Mouse (Mus musculus) myocyte (in vitro differentiated cells): Measurements from ENCODE around the gene Rpl31.

ENCODE experiments used
- E2F4 ChIP-seq: IDR thresholded peaks from one replicate; pipeline ENCODE4 v1.6.1; 2011; ENCODE audit warnings: mild to moderate bottlenecking, control low read depth, moderate library complexity; ENCODE audit not compliant: insufficient read depth
- MAX ChIP-seq: IDR thresholded peaks from one replicate; pipeline ENCODE4 v1.6.1; 2011; ENCODE audit warnings: low read depth, mild to moderate bottlenecking, control low read depth
- MYOD1 ChIP-seq, 3 experiments: IDR thresholded peaks; one replicate each; pipeline ENCODE4 v1.6.1; 2011; ENCODE audit warnings: control low read depth in 2 of 3, low read depth in 2 of 3, mild to moderate bottlenecking in 2 of 3, moderate library complexity in 1 of 3; ENCODE audit not compliant: insufficient read length in 2 of 3, control insufficient read depth in 1 of 3
- MYOG ChIP-seq, 3 experiments: IDR thresholded peaks; one replicate each; pipeline ENCODE4 v1.6.1; 2011; ENCODE audit warnings: control low read depth in 2 of 3, low read depth in 2 of 3, mild to moderate bottlenecking in 2 of 3; ENCODE audit not compliant: insufficient read length in 2 of 3, control insufficient read depth in 1 of 3, insufficient read depth in 1 of 3
- POLR2A ChIP-seq: IDR thresholded peaks from one replicate; pipeline ENCODE4 v1.6.1; 2011; ENCODE audit warnings: low read depth, mild to moderate bottlenecking, control low read depth, moderate library complexity; ENCODE audit not compliant: insufficient read length
- POLR2AphosphoS2 ChIP-seq: IDR thresholded peaks from one replicate; pipeline ENCODE4 v1.6.1; 2011; ENCODE audit warnings: low read depth, control low read depth; ENCODE audit not compliant: insufficient read length
- SRF ChIP-seq: IDR thresholded peaks from one replicate; pipeline ENCODE4 v1.6.1; 2011; ENCODE audit warnings: low read depth; ENCODE audit not compliant: control insufficient read depth, insufficient read length
- TCF12 ChIP-seq: IDR thresholded peaks from one replicate; pipeline ENCODE4 v1.6.1; 2011; ENCODE audit warnings: mild to moderate bottlenecking, control low read depth; ENCODE audit not compliant: poor library complexity, insufficient read depth, severe bottlenecking
- USF1 ChIP-seq: IDR thresholded peaks from one replicate; pipeline ENCODE4 v1.6.1; 2011; ENCODE audit warnings: low read depth, mild to moderate bottlenecking, control low read depth, moderate library complexity

- TF ChIP-seq POLR2A (no peak), MAX (no peak), SRF (no peak), MYOD1 (IDR thresholded peaks at IDR 0.05; ENCODE audit: control insufficient read depth in 1 of 3, insufficient read length in 2 of 3, low read depth in 2 of 3) (no peak), E2F4 (no peak), USF1 (no peak), TCF12 (no peak), MYOG (IDR thresholded peaks at IDR 0.05; ENCODE audit: control insufficient read depth in 1 of 3, insufficient read depth in 1 of 3, insufficient read length in 2 of 3, low read depth in 2 of 3) (no peak), POLR2AphosphoS2 (no peak)
Measured at GRCm38 (mm10) chr1:39336788-39337187, 30.9 kb upstream of the Rpl31 start.
